Mouse (Mus musculus): ENCODE measurements at regions not wholly inside any gene's neighbourhood (a gene's known extent, or its start where the extent isn't known, plus 50 kb on each side); places are given as distances from the start of the nearest gene placed in this dataset.

- ATAC-seq (replicated peaks), result peak; percentile 63; the same call in 1 of the 2 replicates
- Histone ChIP-seq H3K4me2 (no peak overlapping the region), H3K9ac (no peak overlapping the region), H3K27ac (no peak overlapping the region), H3K27me3 (replicated peaks) (no peaks in the 10 kb centered on the region), H3K4me3 (no peak overlapping the region), H3K36me3 (replicated peaks) (no peaks in the 10 kb centered on the region), H3K9me3 (no peaks in the 10 kb centered on the region), H3K4me1 (0 out of 2 replicates have a peak, but pooled peaks cover 4% of the 10 kb centered on the region)
- 58% methylated on average over 5 of the region's 5 CpGs for WGBS
Measured at GRCm38 (mm10) chr10:111741301-111741945, 231.0 kb upstream of the Krr1 start.

GRCm38 (mm10) chr10:111743291-111743690 lies 229.2 kb upstream of the Krr1 start:
- Histone ChIP-seq H3K27me3 (replicated peaks) (no peaks in the 10 kb centered on the region), H3K9me3 (no peaks in the 10 kb centered on the region), H3K4me1 (0 out of 2 replicates have a peak, but pooled peaks cover 4% of the 10 kb centered on the region), H3K9ac (no peak overlapping the region), H3K4me2 (no peak overlapping the region), H3K36me3 (replicated peaks) (no peaks in the 10 kb centered on the region), H3K27ac (no peak overlapping the region), H3K4me3 (no peak overlapping the region)
- ATAC-seq (replicated peaks), result no peak
- WGBS, result 74% methylated on average over 9 of the region's 9 CpGs

GRCm38 (mm10) chr10:111745116-111745515 lies 227.3 kb upstream of the Krr1 start:
- ATAC-seq (replicated peaks), result no peak

GRCm38 (mm10) chr10:111746067-111746878 lies 226.2 kb upstream of the Krr1 start:
- Histone ChIP-seq H3K9ac (no peak overlapping the region), H3K27ac (no peak overlapping the region), H3K4me3 (no peak overlapping the region), H3K9me3 (no peaks in the 10 kb centered on the region), H3K4me2 (no peak overlapping the region), H3K36me3 (replicated peaks) (no peaks in the 10 kb centered on the region), H3K27me3 (replicated peaks) (no peaks in the 10 kb centered on the region), H3K4me1 (0 out of 2 replicates have a peak, but pooled peaks cover 4% of the 10 kb centered on the region)
- WGBS, result 86% methylated on average over 12 of the region's 12 CpGs
- peak; percentile 38 for ATAC-seq (replicated peaks)

More at GRCm38 (mm10) chr10:111745116-111745515, 227.3 kb upstream of the Krr1 start:
- WGBS, result 92% methylated on average over 3 of the region's 3 CpGs
- no peak overlapping the region for H3K27ac ChIP-seq
- H3K4me2 ChIP-seq, result no peak overlapping the region
- H3K27me3 ChIP-seq (replicated peaks), result no peaks in the 10 kb centered on the region
- H3K9me3 ChIP-seq, result no peaks in the 10 kb centered on the region
- no peak overlapping the region for H3K4me3 ChIP-seq
- H3K36me3 ChIP-seq (replicated peaks), result no peaks in the 10 kb centered on the region
- H3K4me1 ChIP-seq, result 0 out of 2 replicates have a peak, but pooled peaks cover 4% of the 10 kb centered on the region
- no peak overlapping the region for H3K9ac ChIP-seq

- Histone ChIP-seq H3K36me3 (replicated peaks) (no peaks in the 10 kb centered on the region), H3K4me3 (no peak overlapping the region), H3K4me1 (no peaks in the 10 kb centered on the region), H3K9ac (no peak overlapping the region), H3K4me2 (no peak overlapping the region), H3K9me3 (no peaks in the 10 kb centered on the region), H3K27ac (no peak overlapping the region), H3K27me3 (replicated peaks) (no peaks in the 10 kb centered on the region)
- peak; percentile 67 for ATAC-seq (replicated peaks)
- WGBS, result 86% methylated on average over 6 of the region's 6 CpGs
Measured at GRCm38 (mm10) chr10:111746879-111747477, 225.5 kb upstream of the Krr1 start.

- no peak overlapping the region for H3K9ac ChIP-seq
- H3K27ac ChIP-seq, result no peak overlapping the region
- H3K36me3 ChIP-seq (replicated peaks), result no peaks in the 10 kb centered on the region
- H3K4me1 ChIP-seq, result no peaks in the 10 kb centered on the region
- no peaks in the 10 kb centered on the region for H3K27me3 ChIP-seq (replicated peaks)
- H3K4me3 ChIP-seq, result no peak overlapping the region
- ATAC-seq (replicated peaks), result no peak
- H3K9me3 ChIP-seq, result no peaks in the 10 kb centered on the region
- WGBS, result 40% methylated on average over 3 of the region's 3 CpGs
- H3K4me2 ChIP-seq, result no peak overlapping the region
Measured at GRCm38 (mm10) chr10:111748482-111748881, 224.0 kb upstream of the Krr1 start.

- H3K4me2 ChIP-seq, result no peak overlapping the region
- H3K9me3 ChIP-seq, result no peaks in the 10 kb centered on the region
- no peak overlapping the region for H3K9ac ChIP-seq
- H3K27ac ChIP-seq, result no peak overlapping the region
- no peaks in the 10 kb centered on the region for H3K36me3 ChIP-seq (replicated peaks)
- no peaks in the 10 kb centered on the region for H3K27me3 ChIP-seq (replicated peaks)
- no peak overlapping the region for H3K4me3 ChIP-seq
- 87% methylated on average over 2 of the region's 2 CpGs for WGBS
- no peaks in the 10 kb centered on the region; the same call in 1 of the 2 replicates for H3K4me1 ChIP-seq
- ATAC-seq (replicated peaks), result no peak
Measured at GRCm38 (mm10) chr10:111753646-111754045, 218.8 kb upstream of the Krr1 start.

- no peaks in the 10 kb centered on the region; the same call in 1 of the 2 replicates for H3K4me1 ChIP-seq
- no peaks in the 10 kb centered on the region for H3K9me3 ChIP-seq
- no peak for ATAC-seq (replicated peaks)
- H3K4me2 ChIP-seq, result no peak overlapping the region
- H3K27me3 ChIP-seq (replicated peaks), result no peaks in the 10 kb centered on the region
- 76% methylated on average over 1 of the region's 1 CpGs for WGBS
- H3K9ac ChIP-seq, result no peak overlapping the region
- no peak overlapping the region for H3K27ac ChIP-seq
- no peak overlapping the region for H3K4me3 ChIP-seq
- no peaks in the 10 kb centered on the region for H3K36me3 ChIP-seq (replicated peaks)
Measured at GRCm38 (mm10) chr10:111755964-111756363, 216.5 kb upstream of the Krr1 start.

GRCm38 (mm10) chr10:111756528-111756927 lies 215.9 kb upstream of the Krr1 start:
- no peaks in the 10 kb centered on the region for H3K36me3 ChIP-seq (replicated peaks)
- no peak overlapping the region for H3K9ac ChIP-seq
- WGBS, result 91% methylated on average over 5 of the region's 5 CpGs
- no peaks in the 10 kb centered on the region; the same call in 1 of the 2 replicates for H3K4me1 ChIP-seq
- no peaks in the 10 kb centered on the region for H3K9me3 ChIP-seq
- H3K4me3 ChIP-seq, result no peak overlapping the region
- H3K27me3 ChIP-seq (replicated peaks), result no peaks in the 10 kb centered on the region
- no peak overlapping the region for H3K4me2 ChIP-seq
- H3K27ac ChIP-seq, result no peak overlapping the region
- ATAC-seq (replicated peaks), result no peak

- Histone ChIP-seq H3K36me3 (replicated peaks) (no peaks in the 10 kb centered on the region), H3K4me3 (no peak overlapping the region), H3K27me3 (replicated peaks) (no peaks in the 10 kb centered on the region), H3K4me2 (no peak overlapping the region), H3K4me1 (no peaks in the 10 kb centered on the region; the same call in 1 of the 2 replicates), H3K9ac (no peak overlapping the region), H3K27ac (no peak overlapping the region), H3K9me3 (no peaks in the 10 kb centered on the region)
- 0 out of 2 replicates have a peak, but pooled peaks have one; percentile 49 for ATAC-seq (replicated peaks)
- WGBS, result 83% methylated on average over 7 of the region's 7 CpGs
Measured at GRCm38 (mm10) chr10:111757689-111758088, 214.8 kb upstream of the Krr1 start.

- Histone ChIP-seq H3K4me3 (no peak overlapping the region), H3K4me2 (no peak overlapping the region), H3K27ac (no peak overlapping the region), H3K9me3 (no peaks in the 10 kb centered on the region), H3K4me1 (no peaks in the 10 kb centered on the region; the same call in 1 of the 2 replicates), H3K27me3 (replicated peaks) (no peaks in the 10 kb centered on the region), H3K9ac (no peak overlapping the region), H3K36me3 (replicated peaks) (no peaks in the 10 kb centered on the region)
- no peak for ATAC-seq (replicated peaks)
- 86% methylated on average over 3 of the region's 3 CpGs for WGBS
Measured at GRCm38 (mm10) chr10:111759505-111759904, 213.0 kb upstream of the Krr1 start.

GRCm38 (mm10) chr10:111762751-111763528 lies 209.5 kb upstream of the Krr1 start:
- no peak overlapping the region for H3K9ac ChIP-seq
- no peaks in the 10 kb centered on the region for H3K36me3 ChIP-seq (replicated peaks)
- 77% methylated on average over 8 of the region's 8 CpGs for WGBS
- no peaks in the 10 kb centered on the region for H3K27me3 ChIP-seq (replicated peaks)
- no peaks in the 10 kb centered on the region for H3K4me1 ChIP-seq
- H3K4me2 ChIP-seq, result no peak overlapping the region
- no peaks in the 10 kb centered on the region for H3K9me3 ChIP-seq
- no peak overlapping the region for H3K27ac ChIP-seq
- H3K4me3 ChIP-seq, result no peak overlapping the region
- ATAC-seq (replicated peaks), result no peak
